Mouse (Mus musculus): ENCODE measurements around the gene Ldah. TPM values are rescaled to one million over a fixed set of nuclear protein-coding genes. Genes with fewer than 3 reads are reported as not detected.

The Ldah gene
- total RNA-seq, 2 experiments from 2014 or later = 39.6 to 43.2 TPM

DNA sequence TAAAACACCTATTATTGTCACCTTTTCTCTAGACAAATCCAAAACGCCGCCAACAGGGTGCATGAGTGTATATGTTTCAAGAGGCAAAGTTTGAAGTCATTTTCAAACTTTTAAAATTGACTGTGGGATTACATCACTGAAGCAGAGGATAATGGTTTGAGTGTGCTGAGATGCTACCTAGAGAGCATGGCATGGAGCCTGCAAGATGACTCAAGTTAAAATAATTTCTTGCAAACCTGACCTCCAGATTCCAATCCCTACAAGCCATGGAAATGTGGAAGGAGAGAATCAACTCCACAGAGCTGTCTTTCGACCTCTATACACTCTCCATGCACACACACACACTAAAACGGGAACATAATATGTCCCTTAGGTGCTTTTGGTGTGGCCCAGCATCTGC lies 104.4 kb downstream of the Ldah start:
- no peak for DNase-seq (ENCODE audit: low spot score in 2 of 2)

DNA sequence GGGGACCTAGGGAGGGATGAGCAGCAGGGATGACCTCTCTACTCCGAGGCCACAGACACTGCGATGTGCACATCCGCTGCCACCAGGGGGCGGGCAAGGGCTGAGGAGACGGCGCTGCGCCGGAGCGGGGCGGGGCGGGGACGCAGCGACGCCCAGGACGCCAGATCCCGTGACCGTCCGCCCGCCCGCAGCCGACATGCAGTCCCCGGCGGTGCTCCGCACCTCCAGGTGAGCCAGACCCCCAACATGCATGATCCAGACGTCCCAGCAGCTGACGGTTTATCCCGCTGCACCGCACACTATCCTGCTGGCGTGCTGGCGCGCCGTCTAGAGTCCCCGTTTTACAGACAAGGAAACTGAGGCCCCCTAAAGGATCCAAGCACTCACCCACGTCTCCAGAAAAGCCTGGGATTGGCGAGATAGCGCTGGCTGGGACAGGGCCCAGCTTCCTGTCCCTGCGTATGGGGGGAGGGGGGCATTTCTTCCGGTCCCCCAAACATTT lies 105.4 kb downstream of the Ldah start, which contains the start of gene Hs1bp3:
TSS of gene Hs1bp3 (plus strand) at position 163 of the 502 bp plus-strand sequence.
- DNase-seq (ENCODE audit: low spot score in 2 of 2) = peak; percentile 87 to 91

- no peak for DNase-seq (ENCODE audit: low spot score in 2 of 2)
Measured at GRCm38 (mm10) chr12:8313773-8314172, 105.9 kb downstream of the Ldah start.

DNA sequence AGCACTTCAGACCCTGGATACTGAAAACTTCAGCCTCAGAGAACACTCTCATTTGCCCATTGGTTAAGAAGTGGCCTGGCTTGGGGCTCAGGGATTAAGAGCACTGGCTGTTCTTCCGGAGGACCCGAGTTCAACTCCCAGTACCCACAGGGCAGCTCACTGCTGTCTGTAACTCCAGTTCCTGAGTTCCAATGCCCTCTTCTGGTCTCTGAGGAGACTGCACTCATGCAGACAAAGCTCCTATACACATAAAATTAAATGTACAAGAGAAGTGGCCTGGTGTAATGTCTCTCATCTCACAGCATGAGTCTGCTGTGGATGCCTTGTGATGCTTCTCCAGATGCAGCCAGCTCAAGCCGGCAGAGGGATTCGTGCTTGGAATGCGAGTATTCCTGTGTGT lies 108.6 kb downstream of the Ldah start:
- no peak for DNase-seq (ENCODE audit: low spot score in 2 of 2)

DNA sequence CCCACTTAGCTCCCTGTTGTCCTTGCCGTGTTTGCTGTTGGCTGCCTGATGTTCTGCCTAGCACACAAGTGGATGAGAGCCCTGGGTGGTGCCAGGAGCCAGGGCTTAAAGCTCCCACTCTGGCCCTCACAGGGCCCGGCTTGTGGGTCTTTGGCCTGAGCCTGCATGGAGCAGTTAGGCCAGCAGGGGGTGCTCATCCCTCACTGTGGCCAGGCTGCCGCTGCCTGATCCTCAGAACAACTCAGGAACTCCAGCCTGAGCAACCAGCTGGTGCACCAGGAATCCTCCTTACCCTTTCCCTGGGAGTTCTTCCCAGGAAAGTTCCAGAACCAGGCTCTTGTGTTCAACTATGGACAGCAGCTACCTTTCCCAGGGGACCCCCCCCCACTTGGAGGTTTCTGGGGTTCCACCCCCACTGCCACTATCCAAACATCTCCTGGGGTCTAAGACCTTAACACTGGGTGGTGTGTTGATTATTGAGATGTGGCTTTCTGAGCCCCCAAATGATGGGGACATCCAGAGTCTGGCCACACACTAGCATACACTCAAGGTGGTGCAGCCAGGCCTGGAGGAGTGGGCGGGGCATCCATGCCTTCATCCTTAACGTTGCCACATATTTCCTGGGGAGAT lies 112.3 kb downstream of the Ldah start:
- peak; percentile 87 to 92 for DNase-seq (ENCODE audit: low spot score in 2 of 2)

DNA sequence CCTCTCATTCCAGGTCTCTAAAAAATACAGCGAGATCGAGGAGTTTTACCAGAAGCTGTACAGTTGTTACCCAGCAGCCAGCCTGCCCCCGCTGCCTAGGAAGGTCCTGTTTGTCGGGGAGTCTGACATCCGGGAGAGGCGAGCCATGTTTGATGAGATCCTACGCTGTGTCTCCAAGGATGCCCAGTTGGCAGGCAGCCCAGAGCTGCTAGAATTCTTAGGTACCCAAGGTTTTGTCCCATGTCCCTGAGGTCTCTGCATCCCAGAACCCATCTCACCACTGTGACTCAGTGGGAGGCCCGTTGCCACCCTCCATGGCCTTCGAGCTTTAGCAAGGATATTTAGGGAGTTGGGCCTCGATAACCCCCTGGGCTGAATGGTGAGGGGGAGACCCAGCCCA lies 113.6 kb downstream of the Ldah start:
- no peak for DNase-seq (ENCODE audit: low spot score in 2 of 2)

DNA sequence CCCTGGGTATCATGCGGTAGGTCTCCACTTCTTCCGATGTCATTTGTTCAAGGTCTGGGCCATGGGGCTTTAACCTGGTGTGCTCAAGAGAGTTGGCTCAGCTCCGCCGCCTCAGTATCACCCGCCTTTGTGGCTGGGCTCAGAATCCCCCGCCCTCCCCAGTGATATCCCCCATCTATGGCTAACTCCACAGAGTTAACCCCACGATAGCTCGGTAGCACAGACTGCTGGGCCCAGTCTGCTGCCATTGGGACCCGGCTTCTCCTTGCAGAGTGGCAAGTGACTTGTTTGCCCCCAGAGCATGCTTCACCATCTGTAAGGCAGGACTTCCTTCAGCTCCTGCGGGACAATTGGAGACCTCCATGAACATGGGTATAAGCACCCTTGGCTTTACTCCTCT lies 116.2 kb downstream of the Ldah start:
- DNase-seq (ENCODE audit: low spot score in 2 of 2) = no peak

DNA sequence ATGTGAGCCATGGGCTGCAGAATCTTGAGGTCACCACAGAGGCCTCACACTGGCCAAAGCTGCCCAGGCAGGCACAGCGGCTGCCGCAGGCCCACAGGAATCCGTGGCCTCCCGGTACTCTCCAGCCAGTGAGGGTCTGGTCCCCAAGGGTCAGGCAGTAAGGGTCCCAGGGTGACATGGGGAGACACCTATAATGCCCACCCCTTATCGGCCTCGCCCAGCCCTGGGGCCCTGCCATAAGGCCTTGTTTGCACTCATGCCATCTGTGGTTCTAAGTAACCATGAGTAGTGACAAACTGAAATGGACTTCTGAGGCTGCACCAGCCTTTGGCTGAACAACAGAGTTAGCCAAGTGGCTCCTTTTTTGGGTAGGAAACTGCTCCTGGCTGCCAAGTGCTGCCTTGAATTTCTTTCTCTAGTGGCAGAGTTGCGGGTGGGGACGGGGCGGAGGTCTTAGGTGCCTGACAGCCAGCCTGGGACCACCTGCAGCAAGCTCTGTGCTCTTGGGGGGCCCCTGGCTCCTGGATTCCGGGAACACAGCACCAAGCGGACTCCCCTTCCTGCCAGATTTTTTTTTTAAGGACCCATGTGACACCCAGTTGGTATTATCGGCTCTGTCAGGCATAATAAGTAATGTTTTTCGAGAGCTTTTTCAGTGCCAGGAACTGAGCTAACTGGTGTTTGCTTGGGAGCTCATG lies 117.5 kb downstream of the Ldah start:
- peak; percentile 46 to 53 for DNase-seq (ENCODE audit: low spot score in 2 of 2)

DNA sequence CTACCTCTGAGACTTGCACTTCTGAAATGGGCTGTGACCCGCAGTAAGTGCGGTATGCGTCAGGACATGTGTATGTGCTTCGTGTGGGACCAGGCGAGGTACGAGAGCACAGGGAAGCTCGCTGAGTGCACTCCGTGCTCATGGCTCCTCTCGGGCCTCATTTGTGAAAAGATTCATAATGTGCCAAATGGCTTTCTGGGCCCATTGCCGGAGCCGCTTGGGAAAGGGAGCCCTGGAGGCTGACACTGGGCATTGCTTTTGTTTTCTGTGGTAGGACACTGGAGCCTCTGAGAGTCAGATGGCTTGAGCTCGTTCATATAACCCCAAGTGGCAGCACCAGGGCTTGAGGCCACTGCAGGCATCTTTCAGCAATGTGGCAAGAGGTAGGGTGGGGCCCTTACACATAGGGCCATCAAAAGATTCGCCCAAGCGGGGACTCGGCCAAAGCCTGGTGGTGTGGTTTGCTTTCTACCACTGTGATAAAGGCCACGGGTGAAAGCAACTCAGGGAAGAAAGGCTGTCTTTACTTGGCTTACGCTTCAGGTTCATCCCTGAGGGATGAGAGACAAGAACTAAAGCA lies 118.1 kb downstream of the Ldah start:
- DNase-seq (ENCODE audit: low spot score in 2 of 2) = peak; percentile 61 to 68

- peak; percentile 99 for DNase-seq (ENCODE audit: low spot score in 2 of 2)
Measured at GRCm38 (mm10) chr12:8326825-8327674, 119.1 kb downstream of the Ldah start.

DNA sequence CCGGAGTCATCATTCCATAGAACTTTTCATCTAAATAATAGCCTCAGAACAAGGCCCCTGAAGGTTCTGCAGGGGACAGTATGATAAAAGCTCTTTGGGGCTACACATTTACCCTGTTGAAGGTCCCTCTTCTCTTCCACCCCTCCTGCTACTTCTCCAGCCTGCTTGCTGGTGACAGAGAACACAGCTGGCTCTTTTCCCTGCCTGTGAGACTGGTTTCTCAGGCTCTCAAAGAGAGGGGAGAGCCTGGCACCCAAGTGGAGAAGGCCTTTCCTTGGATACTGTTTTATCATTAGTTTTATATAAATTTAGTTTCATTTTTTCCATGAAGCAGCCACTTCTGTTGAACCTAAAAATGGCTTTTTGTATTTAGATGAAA lies 119.8 kb downstream of the Ldah start:
- no peak for DNase-seq (ENCODE audit: low spot score in 2 of 2)

DNA sequence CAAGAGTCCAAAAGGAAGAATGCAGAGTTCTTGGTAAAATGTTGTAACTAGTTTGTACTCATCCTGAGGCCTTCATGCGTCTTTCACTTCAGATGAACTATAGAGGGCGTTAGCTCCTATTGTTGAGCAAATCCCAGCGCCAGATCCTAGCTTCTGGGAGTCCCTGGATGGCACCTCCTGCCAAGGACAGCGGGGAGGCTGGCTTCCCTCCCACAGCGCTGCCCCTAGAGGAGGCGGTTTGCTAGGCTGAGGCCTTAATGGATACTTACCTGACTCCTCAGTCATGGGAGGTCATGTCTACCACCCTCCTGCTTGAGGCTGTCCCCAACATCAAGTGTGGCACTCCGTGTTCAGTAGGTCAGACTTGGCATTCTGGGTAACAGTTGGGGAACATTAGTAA lies 121.3 kb downstream of the Ldah start:
- DNase-seq (ENCODE audit: low spot score in 2 of 2) = no peak

DNA sequence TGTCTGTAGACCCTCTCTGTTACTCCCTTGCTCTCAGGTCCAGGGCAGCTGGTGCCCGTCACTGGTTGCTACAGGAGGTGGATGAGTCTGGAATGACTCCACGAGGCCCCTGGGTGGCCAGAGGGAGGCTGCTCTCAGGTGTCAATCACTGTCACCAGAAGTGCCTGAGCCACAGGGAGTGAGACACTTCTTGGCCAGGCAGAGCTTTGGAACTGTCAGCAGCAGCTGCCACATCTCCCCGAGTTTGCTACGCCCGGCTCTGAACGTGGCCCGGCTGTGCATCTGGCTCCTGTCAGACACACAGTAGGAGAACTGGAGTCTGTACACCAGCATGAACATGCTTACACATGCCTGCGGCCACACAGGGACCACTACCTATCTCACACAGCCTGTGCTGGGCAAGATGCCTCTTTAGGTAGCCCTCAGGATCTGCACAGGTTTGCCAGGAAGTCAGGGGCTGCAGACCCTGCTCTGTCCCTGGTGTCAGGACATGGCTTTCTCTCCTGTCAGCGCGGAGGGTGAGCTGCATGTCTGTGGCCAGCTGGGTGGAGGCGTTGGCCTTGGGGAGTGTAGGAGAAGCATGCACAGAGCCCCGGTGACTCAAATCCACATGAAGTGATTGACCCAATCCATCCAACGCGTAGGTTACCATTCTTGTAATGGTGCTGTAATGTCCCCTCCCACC lies 123.7 kb downstream of the Ldah start:
- DNase-seq (ENCODE audit: low spot score in 2 of 2) = no peak

GRCm38 (mm10) chr12:8332174-8332542 lies 124.3 kb downstream of the Ldah start:
- no peak for DNase-seq (ENCODE audit: low spot score in 2 of 2)

GRCm38 (mm10) chr12:8333617-8334016 lies 125.7 kb downstream of the Ldah start:
- no peak for DNase-seq (ENCODE audit: low spot score in 2 of 2)

DNA sequence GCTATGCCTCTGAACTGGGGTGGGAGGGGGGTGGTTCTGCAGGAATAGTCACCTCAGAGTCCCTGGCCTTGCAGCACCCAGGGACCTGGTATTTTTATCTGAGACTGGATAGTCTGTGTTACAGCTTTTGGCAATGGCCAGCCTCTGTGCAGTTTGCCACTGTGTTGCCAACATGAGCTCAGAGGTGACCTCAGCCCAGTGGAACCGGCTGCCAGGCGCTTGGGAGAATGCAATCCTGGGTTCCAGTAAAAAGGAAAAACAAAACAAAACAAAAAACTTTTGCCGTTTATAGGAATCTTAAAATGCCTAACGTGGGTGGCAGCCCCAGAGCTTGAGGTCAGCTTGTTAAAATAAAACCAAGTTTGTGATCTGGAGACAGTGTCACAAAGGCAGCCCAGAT lies 126.4 kb downstream of the Ldah start:
- no peak for DNase-seq (ENCODE audit: low spot score in 2 of 2)

Other genes with a start within 250 kb of the Ldah start
- gene Apob, start 230.5 kb upstream of the Ldah start, total RNA-seq (2021) = under 1 TPM; 0.05 to 0.09 TPM
- gene Gdf7, start 93.8 kb downstream of the Ldah start, total RNA-seq (2021) = not detected
- 10 to 100 TPM; 10.5 to 12.0 TPM for gene Hs1bp3, start 105.3 kb downstream of the Ldah start, total RNA-seq (2021)

All from layer of hippocampus, postnatal 10 days (tissue).